Mouse (Mus musculus) lung, adult 2 months (tissue): ENCODE measurements around the gene Rgs3.

Source experiments
- CTCF ChIP-seq: fragments of 200-500 bp; IDR thresholded peaks from 2 replicates; pipeline ENCODE4 v1.5.1; 2011; ENCODE audit warnings: mild to moderate bottlenecking, low read length, control low read depth; ENCODE audit not compliant: insufficient read depth
- POLR2A ChIP-seq: fragments of 200-500 bp; IDR thresholded peaks from 2 replicates; pipeline ENCODE4 v1.6.1; 2011; ENCODE audit warnings: low read depth, mild to moderate bottlenecking, control low read depth, low read length, borderline replicate concordance; ENCODE audit errors: extremely low read depth

DNA sequence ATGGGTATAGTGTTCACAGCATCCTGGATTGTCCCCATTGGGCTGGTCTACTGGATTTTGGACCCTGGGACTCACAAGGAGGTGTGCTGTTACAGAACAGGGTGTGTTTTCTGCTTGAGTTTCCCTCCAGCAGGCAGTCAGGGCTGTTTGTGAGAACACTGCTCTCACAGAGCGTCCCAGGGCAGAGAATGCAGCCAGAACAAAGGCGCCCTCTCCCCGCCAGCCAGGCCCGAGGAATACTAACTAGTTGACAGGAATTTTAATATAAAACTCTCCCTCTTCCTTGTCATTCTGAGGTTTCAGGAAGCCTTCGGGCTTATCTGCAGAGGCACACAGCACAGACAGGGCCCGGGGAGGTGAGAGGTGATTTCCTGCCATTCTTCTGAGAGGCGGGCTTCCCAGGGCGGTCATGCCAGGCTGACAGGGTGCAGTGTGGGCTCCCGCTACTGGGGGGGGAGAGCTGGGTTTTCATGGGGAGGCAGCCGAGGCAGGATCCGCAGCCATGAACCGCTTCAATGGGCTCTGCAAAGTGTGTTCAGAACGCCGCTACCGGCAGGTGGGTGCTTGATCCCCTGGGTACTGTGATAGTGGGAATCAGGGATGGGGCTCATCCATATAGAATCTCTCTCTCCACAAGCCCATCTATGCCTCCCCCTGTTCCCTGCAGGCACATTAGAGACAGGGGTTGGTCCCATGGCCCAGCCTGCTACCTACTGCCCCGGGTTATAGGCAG lies 59.8 kb downstream of the Rgs3 start:
- TF ChIP-seq POLR2A (peak; percentile 68; the same call in 1 of the 2 replicates), CTCF (no peak)
